Mouse (Mus musculus): ENCODE results near the gene Foxk1.

DNA sequence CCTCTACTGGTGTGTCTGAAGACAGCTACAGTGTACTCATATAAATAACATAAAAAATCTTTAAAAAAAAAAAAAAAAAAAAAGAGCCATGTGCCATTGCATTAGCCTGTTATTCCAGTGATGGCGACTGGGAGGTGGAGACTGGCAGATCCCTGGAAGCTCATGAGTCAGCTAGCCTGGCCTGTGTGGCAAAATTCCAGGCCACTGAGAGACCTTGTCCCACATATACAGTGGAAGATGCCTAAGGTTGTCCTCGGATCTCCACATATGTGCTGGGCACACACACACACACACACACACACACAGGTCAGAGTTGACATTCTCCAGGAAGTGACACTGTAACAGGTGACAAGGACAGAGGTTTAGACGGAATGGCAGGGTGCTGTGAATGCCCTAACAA is 46.2 kb upstream of the Foxk1 start:
- no peak for TF ChIP-seq EP300 (IDR thresholded peaks at IDR 0.05; ENCODE audit: insufficient read depth, low read depth, low read length)
- TF ChIP-seq CTCF (IDR thresholded peaks at IDR 0.05): no peak

Measured in heart, adult 2 months (tissue).